Mouse (Mus musculus) brain, embryonic 14.5 days (tissue): ENCODE data around the gene Gm42417. TPM values are rescaled to one million over a fixed set of nuclear protein-coding genes. Genes with fewer than 3 reads are reported as not detected.

Experiments
- DNase-seq: peaks from one replicate; pipeline ENCODE4 v3.0.0-alpha.2; 2011; ENCODE audit warnings: low read depth
- CTCF ChIP-seq: fragments of 200-500 bp; IDR thresholded peaks from 2 replicates; pipeline ENCODE4 v1.5.1; 2012; ENCODE audit warnings: inconsistent platforms, mild to moderate bottlenecking, moderate library complexity, borderline replicate concordance; ENCODE audit not compliant: insufficient read depth, insufficient read length; ENCODE audit errors: extremely low read depth
- POLR2A ChIP-seq: fragments of 200-500 bp; IDR thresholded peaks from 2 replicates; pipeline ENCODE4 v1.6.1; 2012; ENCODE audit warnings: mild to moderate bottlenecking, inconsistent platforms, borderline replicate concordance; ENCODE audit not compliant: poor library complexity, insufficient read depth, insufficient read length, severe bottlenecking; ENCODE audit errors: extremely low read depth
- polyA plus RNA-seq: library from polyadenylated mRNA; depleted of rRNA; stranded (reverse); fragments of >200 nt; gene quantifications from 2 replicates; pipeline ENCODE4 v1.2.3, GENCODE M21; 2012

Gm42417 gene
- polyA plus RNA-seq, 1 experiment: 0.07 TPM

GRCm38 (mm10) chr1:36562388-36562787, 23.2 kb upstream of the Gm42417 start:
- TF ChIP-seq CTCF: no peak
- TF ChIP-seq POLR2A: no peak
- DNase-seq: no peak

GRCm38 (mm10) chr1:36560903-36561302, 21.7 kb upstream of the Gm42417 start:
- no peak for DNase-seq
- TF ChIP-seq POLR2A: no peak
- TF ChIP-seq CTCF: no peak

- DNase-seq: no peak
- TF ChIP-seq POLR2A (no peak), CTCF (no peak)
These were observed 20.7 kb upstream of the Gm42417 start for GRCm38 (mm10) chr1:36559888-36560287.

- TF ChIP-seq POLR2A (no peak), CTCF (no peak)
These were observed 20.0 kb upstream of the Gm42417 start for GRCm38 (mm10) chr1:36559256-36559655.

GRCm38 (mm10) chr1:36558031-36558993, 19.1 kb upstream of the Gm42417 start, which contains the start of gene Sema4c:
Gene Sema4c (minus strand): TSS chr1:36558349.
- TF ChIP-seq POLR2A (peak; percentile 93), CTCF (no peak)
- peak; percentile 92 for DNase-seq

More at GRCm38 (mm10) chr1:36559256-36559655, 20.0 kb upstream of the Gm42417 start:
- no peak for DNase-seq

GRCm38 (mm10) chr1:36557457-36558011, 18.3 kb upstream of the Gm42417 start:
- DNase-seq: peak; percentile 80
- TF ChIP-seq CTCF: no peak
- TF ChIP-seq POLR2A: no peak

- TF ChIP-seq CTCF: peak; percentile 92
- TF ChIP-seq POLR2A: peak; percentile 70; the same call in 1 of the 2 replicates
- DNase-seq: peak; percentile 97
These were observed 17.6 kb upstream of the Gm42417 start for GRCm38 (mm10) chr1:36556553-36557456.

- DNase-seq: peak; percentile 54
- no peak for TF ChIP-seq CTCF
- TF ChIP-seq POLR2A: no peak
These were observed 16.7 kb upstream of the Gm42417 start for GRCm38 (mm10) chr1:36555798-36556395.

- TF ChIP-seq CTCF (no peak), POLR2A (no peak)
- no peak for DNase-seq
These were observed 15.6 kb upstream of the Gm42417 start for GRCm38 (mm10) chr1:36554633-36555399.

- no peak for DNase-seq
- TF ChIP-seq CTCF (no peak), POLR2A (no peak)
These were observed 13.3 kb upstream of the Gm42417 start for GRCm38 (mm10) chr1:36552506-36552905.
